Mouse (Mus musculus): ENCODE data around the gene Zdhhc22. TPM values are rescaled to one million over a fixed set of nuclear protein-coding genes. Genes with fewer than 3 reads are reported as not detected.

Zdhhc22 gene
- total RNA-seq (2018; cell fraction: chromatin; rRNA removed), result not detected
- not detected for total RNA-seq (2018; cell fraction: cytosol; rRNA removed)
- total RNA-seq (2018; cell fraction: nucleus; rRNA removed), result not detected
- polyA plus RNA-seq (2018), result not detected in 3 replicates

DNA sequence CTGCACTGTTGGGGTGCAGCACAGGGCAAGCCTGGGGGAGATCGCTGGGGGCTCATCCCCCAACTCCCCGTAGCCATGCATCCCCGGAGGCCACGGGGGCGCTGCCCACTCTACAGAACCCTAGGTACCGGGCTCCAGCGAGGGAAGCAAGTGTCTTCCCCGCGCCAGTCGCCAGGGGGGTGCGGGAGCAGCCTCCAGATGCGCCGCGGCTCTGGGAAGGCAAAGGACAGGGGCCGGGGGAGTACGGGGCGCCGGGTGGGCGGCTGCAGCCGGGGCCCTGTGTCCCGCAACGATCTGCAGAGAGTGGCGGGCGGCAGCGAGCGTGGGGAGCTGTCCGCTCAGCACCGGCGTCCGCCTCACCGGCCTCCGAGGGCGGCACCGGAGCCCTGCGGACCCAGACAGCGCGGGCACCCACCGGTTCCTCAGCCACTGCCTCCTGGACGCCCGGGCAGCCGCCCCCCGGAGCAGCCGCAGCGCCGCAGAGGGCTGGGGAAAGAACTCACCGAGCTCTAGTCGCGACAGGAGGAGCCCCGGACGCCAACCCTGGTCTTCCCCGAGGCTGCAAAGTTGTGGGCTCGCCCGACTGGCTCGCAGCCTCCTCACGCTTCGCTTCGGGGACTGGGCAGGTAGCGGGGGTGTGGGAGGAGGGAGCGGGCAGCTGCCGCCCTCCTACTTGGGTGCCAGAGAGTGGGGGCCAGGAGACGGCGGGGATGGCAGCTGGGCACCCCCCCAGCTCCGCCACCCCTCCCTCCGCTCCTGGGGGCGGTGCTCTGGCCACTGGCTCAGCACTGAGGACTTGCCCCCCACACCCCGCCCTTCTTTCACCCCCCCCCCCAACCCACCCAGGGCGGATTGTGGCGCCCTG lies at the start of gene Zdhhc22:
Zdhhc22 (minus strand) TSS at position 541 of the 865 bp plus-strand sequence.
- no peaks in the 10 kb centered on the region for H3K79me2 ChIP-seq (ENCODE audit: inconsistent target)
- H3K4me3 ChIP-seq (ENCODE audit: inconsistent target), result no peak within 1 kb of the TSS
- 5% methylated on average over 61 of the region's 68 CpGs for WGBS (ENCODE audit: missing documents)
- no peak within 1 kb of the TSS for H3K27ac ChIP-seq
- no peaks in the 10 kb centered on the region for H3K36me3 ChIP-seq (ENCODE audit: inconsistent target)

DNA sequence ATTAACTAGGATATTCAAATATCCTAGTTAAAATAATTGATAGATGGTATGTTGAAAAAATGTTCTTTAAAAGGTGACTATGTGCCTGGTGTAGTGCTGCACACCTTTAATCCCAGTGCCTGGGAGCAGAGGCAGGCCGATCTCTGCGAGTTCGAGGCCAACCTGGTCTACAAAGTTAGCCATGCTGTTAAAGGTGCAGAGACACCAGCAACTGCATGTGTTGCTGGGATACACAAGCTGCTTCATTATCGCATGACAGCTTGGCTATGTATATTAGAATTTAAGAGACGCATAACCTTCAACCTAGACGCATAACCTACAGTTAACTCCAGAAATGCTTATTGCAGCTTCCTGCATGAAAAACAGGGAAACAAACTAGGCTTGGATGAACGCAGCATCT lies 46.4 kb upstream of the Zdhhc22 start:
- no peaks in the 10 kb centered on the region for H3K36me3 ChIP-seq (ENCODE audit: inconsistent target)
- no peak overlapping the region for H3K4me3 ChIP-seq (ENCODE audit: inconsistent target)
- WGBS (ENCODE audit: missing documents), result 98% methylated on average over 7 of the region's 7 CpGs
- no peak overlapping the region for H3K27ac ChIP-seq
- H3K79me2 ChIP-seq (ENCODE audit: inconsistent target), result no peaks in the 10 kb centered on the region

GRCm38 (mm10) chr12:87031163-87031763 lies 41.0 kb upstream of the Zdhhc22 start:
- Histone ChIP-seq H3K4me3 (ENCODE audit: inconsistent target) (no peak overlapping the region), H3K27ac (no peak overlapping the region), H3K79me2 (ENCODE audit: inconsistent target) (no peaks in the 10 kb centered on the region), H3K36me3 (ENCODE audit: inconsistent target) (no peaks in the 10 kb centered on the region)
- 58% methylated on average over 5 of the region's 5 CpGs for WGBS (ENCODE audit: missing documents)

GRCm38 (mm10) chr12:87029251-87029976 lies 39.2 kb upstream of the Zdhhc22 start:
- Histone ChIP-seq H3K27ac (no peak overlapping the region), H3K4me3 (ENCODE audit: inconsistent target) (no peak overlapping the region), H3K79me2 (ENCODE audit: inconsistent target) (no peaks in the 10 kb centered on the region), H3K36me3 (ENCODE audit: inconsistent target) (no peaks in the 10 kb centered on the region)
- 65% methylated on average over 5 of the region's 5 CpGs for whole genome bisulfite sequencing (ENCODE audit: missing documents)

- WGBS (ENCODE audit: missing documents), result 83% methylated on average over 2 of the region's 2 CpGs
- Histone ChIP-seq H3K4me3 (ENCODE audit: inconsistent target) (no peak overlapping the region), H3K36me3 (ENCODE audit: inconsistent target) (no peaks in the 10 kb centered on the region), H3K27ac (no peak overlapping the region), H3K79me2 (ENCODE audit: inconsistent target) (no peaks in the 10 kb centered on the region)
Observed at GRCm38 (mm10) chr12:87028068-87028467, 37.8 kb upstream of the Zdhhc22 start.

DNA sequence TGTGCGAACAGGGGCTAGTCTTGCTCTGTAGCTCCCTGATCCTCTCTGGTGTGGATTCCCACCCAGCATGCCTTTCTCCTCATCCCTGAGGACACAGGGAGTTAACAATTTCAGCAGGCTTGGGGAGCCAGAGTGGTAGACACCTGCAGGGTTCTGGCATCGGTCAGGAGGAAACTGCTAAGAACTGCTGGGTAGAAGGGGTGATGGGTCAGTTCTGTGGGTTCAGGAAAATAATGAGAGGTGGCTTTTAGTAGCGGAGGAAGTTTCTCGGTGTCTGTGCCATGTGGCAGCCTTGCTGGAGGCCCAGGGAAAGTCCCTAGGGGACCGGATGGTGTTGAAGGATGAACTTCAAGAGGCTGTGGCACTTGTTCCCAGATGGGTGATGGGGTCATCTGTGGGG lies 37.2 kb upstream of the Zdhhc22 start:
- Histone ChIP-seq H3K36me3 (ENCODE audit: inconsistent target) (no peaks in the 10 kb centered on the region), H3K79me2 (ENCODE audit: inconsistent target) (no peaks in the 10 kb centered on the region), H3K27ac (no peak overlapping the region), H3K4me3 (ENCODE audit: inconsistent target) (no peak overlapping the region)
- WGBS (ENCODE audit: missing documents), result 31% methylated on average over 4 of the region's 5 CpGs

DNA sequence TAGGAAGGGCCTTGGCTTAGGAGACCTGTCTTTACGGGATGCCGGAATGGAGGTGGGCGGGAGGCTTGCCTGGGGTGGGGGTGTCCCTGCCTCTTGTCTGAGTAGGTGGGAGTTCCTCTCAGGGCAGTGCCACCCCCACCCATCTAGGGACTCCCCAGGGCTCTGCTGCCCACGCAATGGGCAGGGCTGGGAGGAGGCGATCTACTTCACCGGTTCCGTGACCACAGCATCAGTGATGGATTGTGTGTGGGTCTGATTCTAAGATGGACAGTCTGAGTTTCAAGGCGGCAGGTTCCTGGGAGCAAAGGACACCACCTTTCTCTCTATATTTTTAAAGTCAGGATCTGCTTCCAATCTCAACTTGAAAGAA lies 36.6 kb upstream of the Zdhhc22 start:
- no peak overlapping the region for H3K4me3 ChIP-seq (ENCODE audit: inconsistent target)
- H3K36me3 ChIP-seq (ENCODE audit: inconsistent target), result no peaks in the 10 kb centered on the region
- H3K79me2 ChIP-seq (ENCODE audit: inconsistent target), result no peaks in the 10 kb centered on the region
- no peak overlapping the region for H3K27ac ChIP-seq
- 30% methylated on average over 8 of the region's 8 CpGs for WGBS (ENCODE audit: missing documents)

DNA sequence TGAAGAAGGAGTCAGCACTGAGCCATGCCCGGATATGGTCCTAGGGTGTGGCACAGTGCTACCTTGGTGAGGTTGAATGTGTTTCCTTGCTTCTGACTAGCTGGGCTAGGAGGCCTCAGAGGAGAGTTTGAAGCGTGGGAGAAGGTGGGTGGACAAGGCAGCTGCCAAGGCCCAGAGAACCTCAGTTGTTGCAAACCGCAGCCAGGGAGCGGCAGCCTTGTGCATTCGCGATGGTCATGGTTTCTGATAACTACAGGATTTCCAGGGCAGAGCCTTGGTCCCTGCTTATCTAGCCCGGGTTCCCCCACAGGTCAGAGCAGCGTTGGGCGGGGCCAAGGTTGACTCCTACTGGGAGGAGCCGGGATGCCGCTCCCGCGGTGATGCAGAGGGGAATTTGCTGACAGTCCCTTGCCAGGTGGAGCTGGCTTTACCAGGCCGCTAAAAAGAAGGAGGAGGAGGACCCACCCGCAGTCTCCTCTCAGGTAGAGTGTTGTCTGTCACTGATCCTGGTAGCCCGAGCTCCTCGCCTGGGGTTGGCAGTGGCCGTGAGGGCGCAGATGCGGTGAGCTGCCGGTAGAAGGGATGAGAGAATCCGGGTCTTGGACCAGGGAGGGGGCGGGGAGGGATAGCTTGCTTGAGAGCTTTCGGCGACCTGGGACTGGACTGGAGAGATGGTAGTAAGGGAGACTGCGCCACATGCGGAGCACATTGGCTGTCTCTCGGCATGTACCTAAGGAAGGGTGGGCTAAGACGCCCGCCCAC lies 36.1 kb upstream of the Zdhhc22 start:
- 11% methylated on average over 30 of the region's 30 CpGs for WGBS (ENCODE audit: missing documents)
- Histone ChIP-seq H3K4me3 (ENCODE audit: inconsistent target) (no peak overlapping the region), H3K79me2 (ENCODE audit: inconsistent target) (no peaks in the 10 kb centered on the region), H3K27ac (no peak overlapping the region), H3K36me3 (ENCODE audit: inconsistent target) (no peaks in the 10 kb centered on the region)

GRCm38 (mm10) chr12:87023456-87023855 lies 33.2 kb upstream of the Zdhhc22 start:
- WGBS (ENCODE audit: missing documents), result 81% methylated on average over 3 of the region's 3 CpGs

GRCm38 (mm10) chr12:87022006-87022405 lies 31.8 kb upstream of the Zdhhc22 start:
- Histone ChIP-seq H3K27ac (no peak overlapping the region), H3K79me2 (ENCODE audit: inconsistent target) (no peaks in the 10 kb centered on the region), H3K36me3 (ENCODE audit: inconsistent target) (no peaks in the 10 kb centered on the region), H3K4me3 (ENCODE audit: inconsistent target) (no peak overlapping the region)
- 97% methylated on average over 2 of the region's 2 CpGs for whole genome bisulfite sequencing (ENCODE audit: missing documents)

More at GRCm38 (mm10) chr12:87023456-87023855, 33.2 kb upstream of the Zdhhc22 start:
- no peak overlapping the region for H3K27ac ChIP-seq
- H3K4me3 ChIP-seq (ENCODE audit: inconsistent target), result no peak overlapping the region
- no peaks in the 10 kb centered on the region for H3K79me2 ChIP-seq (ENCODE audit: inconsistent target)
- H3K36me3 ChIP-seq (ENCODE audit: inconsistent target), result no peaks in the 10 kb centered on the region

DNA sequence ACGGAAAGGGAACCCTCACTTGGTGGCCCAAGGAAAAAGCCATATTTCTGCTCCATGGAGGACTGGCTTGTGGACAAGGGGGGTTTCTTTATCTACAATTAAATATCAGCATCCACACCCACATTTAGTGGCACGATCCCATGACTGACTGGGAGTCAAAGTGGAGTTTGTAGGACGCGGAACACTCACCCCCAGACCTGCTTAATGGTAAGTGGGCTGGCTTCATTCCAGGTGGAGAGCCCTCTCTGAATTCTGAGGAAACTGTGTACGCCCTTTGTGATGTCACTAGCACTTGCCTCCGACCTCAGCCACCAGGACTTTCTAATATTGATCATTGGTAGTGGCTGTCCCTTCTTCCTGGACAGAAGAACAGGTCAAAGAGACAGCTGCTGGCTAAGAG lies 30.8 kb upstream of the Zdhhc22 start, which contains the start of gene Tmem63c:
Tmem63c (plus strand) TSS at position 301 of the 400 bp plus-strand sequence.
- no peaks in the 10 kb centered on the region for H3K79me2 ChIP-seq (ENCODE audit: inconsistent target)
- no peaks in the 10 kb centered on the region for H3K36me3 ChIP-seq (ENCODE audit: inconsistent target)
- H3K27ac ChIP-seq, result no peak within 1 kb of the TSS
- 84% methylated on average over 5 of the region's 6 CpGs for WGBS (ENCODE audit: missing documents)
- H3K4me3 ChIP-seq (ENCODE audit: inconsistent target), result no peak within 1 kb of the TSS

- WGBS (ENCODE audit: missing documents), result 82% methylated on average over 2 of the region's 2 CpGs
- Histone ChIP-seq H3K4me3 (ENCODE audit: inconsistent target) (no peak overlapping the region), H3K79me2 (ENCODE audit: inconsistent target) (no peaks in the 10 kb centered on the region), H3K27ac (no peak overlapping the region), H3K36me3 (ENCODE audit: inconsistent target) (no peaks in the 10 kb centered on the region)
Observed at GRCm38 (mm10) chr12:87018756-87019155, 28.5 kb upstream of the Zdhhc22 start.

DNA sequence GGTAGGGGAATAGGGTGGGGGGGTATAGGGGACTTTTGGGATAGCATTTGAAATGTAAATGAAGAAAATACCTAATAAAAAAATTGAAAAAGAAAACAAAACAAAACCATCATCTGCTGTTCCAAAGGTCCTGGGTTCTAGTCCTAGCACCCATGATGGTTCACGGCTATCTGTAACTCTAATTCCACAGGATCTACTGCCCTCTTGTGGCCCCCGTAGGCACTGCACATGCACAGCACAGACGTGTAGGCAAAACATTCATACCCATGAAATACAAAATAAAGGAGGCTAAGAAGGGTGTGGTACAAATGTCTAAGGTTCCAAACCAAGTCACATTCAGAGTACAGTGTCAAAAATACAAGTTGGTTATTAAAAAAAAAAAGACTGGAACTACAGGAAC lies 26.8 kb upstream of the Zdhhc22 start:
- Histone ChIP-seq H3K79me2 (ENCODE audit: inconsistent target) (no peaks in the 10 kb centered on the region), H3K4me3 (ENCODE audit: inconsistent target) (no peak overlapping the region), H3K27ac (no peak overlapping the region), H3K36me3 (ENCODE audit: inconsistent target) (no peaks in the 10 kb centered on the region)
- WGBS (ENCODE audit: missing documents), result 45% methylated on average over 3 of the region's 3 CpGs

GRCm38 (mm10) chr12:87004596-87004995 lies 14.4 kb upstream of the Zdhhc22 start:
- WGBS (ENCODE audit: missing documents), result 88% methylated on average over 4 of the region's 4 CpGs
- H3K36me3 ChIP-seq (ENCODE audit: inconsistent target), result no peaks in the 10 kb centered on the region
- H3K4me3 ChIP-seq (ENCODE audit: inconsistent target), result no peak overlapping the region
- H3K79me2 ChIP-seq (ENCODE audit: inconsistent target), result no peaks in the 10 kb centered on the region
- H3K27ac ChIP-seq, result no peak overlapping the region
